Mouse (Mus musculus) testis, adult 2 months (tissue): ENCODE results near the gene E2f3. TPM values are rescaled to one million over a fixed set of nuclear protein-coding genes. Genes with fewer than 3 reads are reported as not detected.

Experiments used
- H3K27ac ChIP-seq: fragments of 200-500 bp; 2 replicates; pipeline ENCODE4 v1.5.1; 2012; ENCODE audit warnings: low read depth, low read length; ENCODE audit not compliant: control insufficient read depth, insufficient read depth
- H3K27me3 ChIP-seq: fragments of 200-500 bp; 2 replicates; pipeline ENCODE4 v1.6.1; 2012; ENCODE audit warnings: mild to moderate bottlenecking, low read length, moderate library complexity; ENCODE audit not compliant: control insufficient read depth, insufficient read depth
- H3K36me3 ChIP-seq: fragments of 200-500 bp; 2 replicates; pipeline ENCODE4 v1.6.1; 2012; ENCODE audit warnings: mild to moderate bottlenecking, low read length; ENCODE audit not compliant: control insufficient read depth, insufficient read depth
- H3K4me1 ChIP-seq: fragments of 200-500 bp; 2 replicates; pipeline ENCODE4 v1.6.1; 2012; ENCODE audit warnings: low read length; ENCODE audit not compliant: control insufficient read depth, insufficient read depth
- H3K4me3 ChIP-seq: fragments of 200-500 bp; 2 replicates; pipeline ENCODE4 v1.5.1; 2012; ENCODE audit warnings: low read depth, mild to moderate bottlenecking, low read length, moderate library complexity, mixed read lengths; ENCODE audit not compliant: control insufficient read depth
- CTCF ChIP-seq: fragments of 200-500 bp; IDR thresholded peaks from 2 replicates; pipeline ENCODE4 v1.5.1; 2012; ENCODE audit warnings: low read depth, mild to moderate bottlenecking, inconsistent platforms, low read length, moderate library complexity; ENCODE audit not compliant: control insufficient read depth, insufficient read depth, insufficient replicate concordance
- POLR2A ChIP-seq: fragments of 200-500 bp; IDR thresholded peaks from 2 replicates; pipeline ENCODE4 v1.6.1; 2012; ENCODE audit warnings: low read depth, mild to moderate bottlenecking, inconsistent platforms, low read length, moderate library complexity; ENCODE audit not compliant: control insufficient read depth
- polyA plus RNA-seq: library from polyadenylated mRNA; depleted of rRNA; stranded (reverse); fragments of >200 nt; gene quantifications from 2 replicates; pipeline ENCODE4 v1.2.3, GENCODE M21; 2012

Gene E2f3
- polyA plus RNA-seq, 1 experiment, result 1.1 TPM

- H3K36me3 ChIP-seq, result no peaks in the 10 kb centered on the region
- H3K27me3 ChIP-seq, result no peaks in the 10 kb centered on the region
- H3K27ac ChIP-seq, result no peak overlapping the region
- peaks cover 11% of the 10 kb centered on the region for H3K4me1 ChIP-seq
- H3K4me3 ChIP-seq, result no peak overlapping the region
- TF ChIP-seq POLR2A (no peak), CTCF (no peak)
Observed at GRCm38 (mm10) chr13:29960416-29960815, 25.4 kb downstream of the E2f3 start.

- H3K27ac ChIP-seq, result no peak overlapping the region
- no peaks in the 10 kb centered on the region for H3K27me3 ChIP-seq
- H3K4me1 ChIP-seq, result peaks cover 11% of the 10 kb centered on the region
- H3K36me3 ChIP-seq, result no peaks in the 10 kb centered on the region
- TF ChIP-seq POLR2A, result no peak
- no peak for TF ChIP-seq CTCF
- H3K4me3 ChIP-seq, result no peak overlapping the region
Observed at GRCm38 (mm10) chr13:29957731-29958254, 28.1 kb downstream of the E2f3 start.

GRCm38 (mm10) chr13:29956821-29957421 lies 28.9 kb downstream of the E2f3 start:
- Histone ChIP-seq H3K4me3 (no peak overlapping the region), H3K36me3 (no peaks in the 10 kb centered on the region), H3K4me1 (peaks cover 11% of the 10 kb centered on the region), H3K27ac (no peak overlapping the region), H3K27me3 (no peaks in the 10 kb centered on the region)
- TF ChIP-seq POLR2A (no peak), CTCF (no peak)

GRCm38 (mm10) chr13:29955296-29955695 lies 30.6 kb downstream of the E2f3 start:
- Histone ChIP-seq H3K4me1 (peaks cover 11% of the 10 kb centered on the region), H3K27ac (no peak overlapping the region), H3K4me3 (no peak overlapping the region), H3K27me3 (no peaks in the 10 kb centered on the region), H3K36me3 (no peaks in the 10 kb centered on the region)
- TF ChIP-seq CTCF, result no peak
- TF ChIP-seq POLR2A, result no peak

- Histone ChIP-seq H3K4me3 (no peak overlapping the region), H3K36me3 (no peaks in the 10 kb centered on the region), H3K27ac (no peak overlapping the region), H3K27me3 (no peaks in the 10 kb centered on the region), H3K4me1 (peaks cover 11% of the 10 kb centered on the region)
- no peak for TF ChIP-seq CTCF
- no peak for TF ChIP-seq POLR2A
Observed at GRCm38 (mm10) chr13:29954741-29955140, 31.1 kb downstream of the E2f3 start.

- H3K4me3 ChIP-seq, result no peak overlapping the region
- H3K27ac ChIP-seq, result no peak overlapping the region
- H3K36me3 ChIP-seq, result no peaks in the 10 kb centered on the region
- H3K4me1 ChIP-seq, result peaks cover 11% of the 10 kb centered on the region
- TF ChIP-seq CTCF, result no peak; the same call in 1 of the 2 replicates
- TF ChIP-seq POLR2A, result no peak
- H3K27me3 ChIP-seq, result no peaks in the 10 kb centered on the region
Observed at GRCm38 (mm10) chr13:29953417-29954045, 32.3 kb downstream of the E2f3 start.

- no peak for TF ChIP-seq POLR2A
- no peak for TF ChIP-seq CTCF
- H3K36me3 ChIP-seq, result no peaks in the 10 kb centered on the region
- no peaks in the 10 kb centered on the region for H3K27me3 ChIP-seq
- H3K27ac ChIP-seq, result no peak overlapping the region
- H3K4me3 ChIP-seq, result no peak overlapping the region
- no peaks in the 10 kb centered on the region for H3K4me1 ChIP-seq
Observed at GRCm38 (mm10) chr13:29946045-29946444, 39.8 kb downstream of the E2f3 start.
